Mouse (Mus musculus) G1E-ER4 (cell line): Measurements from ENCODE around the gene Pdpn. TPM values are rescaled to one million over a fixed set of nuclear protein-coding genes. Genes with fewer than 3 reads are reported as not detected.

Experiments used
- GATA1 ChIP-seq: IDR thresholded peaks from one replicate; pipeline ENCODE4 v1.8.0; 2012; ENCODE audit warnings: low read length, inconsistent platforms
- polyA plus RNA-seq: library from polyadenylated mRNA; stranded (reverse); fragments of >175 nt; gene quantifications from 2 replicates; pipeline ENCODE4 v1.2.3, GENCODE M21; 2012

Pdpn gene
- polyA plus RNA-seq, 1 experiment: not detected

- TF ChIP-seq GATA1: no peak
Measured at GRCm38 (mm10) chr4:143271571-143271970, 27.8 kb downstream of the Pdpn start.

- no peak for TF ChIP-seq GATA1
Measured at GRCm38 (mm10) chr4:143270903-143271302, 28.5 kb downstream of the Pdpn start.

GRCm38 (mm10) chr4:143262696-143263095 is 36.7 kb downstream of the Pdpn start:
- TF ChIP-seq GATA1: no peak

- TF ChIP-seq GATA1: no peak
Measured at GRCm38 (mm10) chr4:143259718-143260349, 39.5 kb downstream of the Pdpn start.

- TF ChIP-seq GATA1: no peak
Measured at GRCm38 (mm10) chr4:143258517-143258916, 40.8 kb downstream of the Pdpn start.

- no peak for TF ChIP-seq GATA1
Measured at GRCm38 (mm10) chr4:143257971-143258370, 41.4 kb downstream of the Pdpn start.

GRCm38 (mm10) chr4:143255541-143255940 is 43.8 kb downstream of the Pdpn start:
- TF ChIP-seq GATA1: no peak

GRCm38 (mm10) chr4:143253356-143253755 is 46.0 kb downstream of the Pdpn start:
- no peak for TF ChIP-seq GATA1

- no peak for TF ChIP-seq GATA1
Measured at GRCm38 (mm10) chr4:143248050-143248449, 51.3 kb downstream of the Pdpn start.

GRCm38 (mm10) chr4:143241294-143241693 is 58.1 kb downstream of the Pdpn start:
- no peak for TF ChIP-seq GATA1

GRCm38 (mm10) chr4:143239615-143240201 is 59.7 kb downstream of the Pdpn start:
- TF ChIP-seq GATA1: no peak

GRCm38 (mm10) chr4:143239117-143239516 is 60.2 kb downstream of the Pdpn start:
- TF ChIP-seq GATA1: no peak

GRCm38 (mm10) chr4:143238241-143239031 is 60.9 kb downstream of the Pdpn start:
- no peak for TF ChIP-seq GATA1

GRCm38 (mm10) chr4:143231790-143232422 is 67.5 kb downstream of the Pdpn start:
- no peak for TF ChIP-seq GATA1

GRCm38 (mm10) chr4:143231110-143231509 is 68.3 kb downstream of the Pdpn start:
- no peak for TF ChIP-seq GATA1

GRCm38 (mm10) chr4:143227976-143228375 is 71.4 kb downstream of the Pdpn start:
- TF ChIP-seq GATA1: no peak
